Mouse (Mus musculus) ZHBTc4 (cell line): Measurements from ENCODE around the gene Slc39a3.
"Not testable (repeated sequence)": the region's sequence is repeated elsewhere in the genome, so short reads cannot be mapped to it uniquely, and the experiment has no call there.

Experiments
- DNase-seq: peaks from one replicate; pipeline ENCODE4 v3.0.0-alpha.2; 2011; ENCODE audit warnings: low read depth, low spot score

Slc39a3 gene

DNA sequence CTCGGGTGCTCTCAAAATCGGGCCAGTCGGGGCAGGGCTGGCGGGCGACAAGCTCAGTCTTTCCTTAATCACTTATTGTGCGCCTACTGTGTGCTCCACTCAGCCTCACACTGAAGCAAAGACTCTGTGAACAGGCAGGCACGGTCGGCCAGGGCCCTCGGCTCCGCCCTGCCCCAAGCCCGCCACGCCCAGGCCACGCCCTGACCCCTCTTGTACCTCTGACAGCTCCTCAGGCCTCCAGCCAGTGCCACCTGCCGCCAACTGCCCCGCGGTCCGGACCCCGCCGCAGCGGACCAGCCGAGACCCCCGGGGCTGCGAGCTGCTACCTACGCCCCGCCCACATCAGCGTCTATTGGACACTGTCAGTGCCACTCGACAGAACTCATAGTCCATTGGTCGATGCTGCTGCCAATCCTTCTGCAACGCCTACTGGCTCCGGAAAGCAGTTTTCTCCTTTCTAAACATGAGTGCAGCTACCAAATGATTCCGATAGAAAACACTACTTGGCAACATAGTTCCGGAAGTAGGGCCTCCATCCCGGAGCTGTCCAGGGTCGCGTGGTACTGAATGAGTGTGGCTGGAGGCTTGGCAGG, at the start of gene Slc39a3:
TSS of gene Slc39a3 (minus strand) at position 439 of the 593 bp plus-strand sequence.
- DNase-seq, result peak; percentile 100

DNA sequence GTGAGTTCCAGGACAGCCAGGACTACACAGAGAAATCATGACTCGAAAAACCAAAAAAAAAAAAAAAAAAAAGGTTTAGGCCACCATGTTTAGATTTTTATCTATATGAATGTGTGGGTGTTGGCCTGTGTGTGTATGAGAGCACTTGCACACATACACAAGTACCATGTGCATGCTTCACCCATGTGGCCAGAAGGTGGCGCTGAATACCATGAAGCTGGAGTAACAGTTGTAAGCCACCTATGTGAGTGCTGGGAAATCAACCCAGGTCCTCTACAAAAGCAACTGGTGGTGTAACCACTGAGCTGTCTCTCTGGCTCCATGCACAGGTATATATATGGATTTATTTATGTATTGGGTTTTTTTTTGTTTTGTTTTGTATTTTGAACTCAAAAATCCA, 49.8 kb upstream of the Slc39a3 start:
- DNase-seq, result peak; percentile 83

- peak; percentile 96 for DNase-seq
Observed at GRCm38 (mm10) chr10:81082168-81082960, 45.1 kb upstream of the Slc39a3 start.

DNA sequence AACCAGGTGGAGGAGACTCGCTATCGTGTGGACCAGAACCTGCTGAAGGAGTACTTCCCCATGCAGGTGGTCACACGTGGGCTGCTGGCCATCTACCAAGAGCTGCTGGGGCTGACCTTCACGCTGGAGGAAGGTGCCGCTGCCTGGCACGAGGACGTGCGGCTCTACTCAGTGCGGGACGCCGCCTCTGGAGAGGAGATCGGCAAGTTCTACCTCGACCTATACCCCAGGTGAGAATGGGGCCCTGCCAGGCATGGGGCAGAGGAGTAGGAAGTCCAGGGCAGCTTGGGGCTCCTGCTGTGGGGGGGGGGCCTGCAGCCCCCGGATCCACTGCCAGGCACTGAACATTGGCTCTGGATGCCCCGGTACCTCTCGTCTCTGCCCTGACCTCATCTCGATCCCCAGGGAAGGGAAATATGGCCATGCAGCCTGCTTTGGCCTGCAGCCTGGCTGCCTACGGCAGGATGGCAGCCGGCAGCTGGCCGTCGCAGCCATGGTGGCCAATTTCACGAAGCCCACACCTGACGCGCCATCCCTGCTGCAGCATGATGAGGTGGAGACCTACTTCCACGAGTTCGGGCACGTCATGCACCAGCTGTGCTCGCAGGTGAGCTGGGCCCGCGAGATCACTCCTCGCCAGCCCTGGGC, 42.9 kb upstream of the Slc39a3 start:
- no peak for DNase-seq

DNA sequence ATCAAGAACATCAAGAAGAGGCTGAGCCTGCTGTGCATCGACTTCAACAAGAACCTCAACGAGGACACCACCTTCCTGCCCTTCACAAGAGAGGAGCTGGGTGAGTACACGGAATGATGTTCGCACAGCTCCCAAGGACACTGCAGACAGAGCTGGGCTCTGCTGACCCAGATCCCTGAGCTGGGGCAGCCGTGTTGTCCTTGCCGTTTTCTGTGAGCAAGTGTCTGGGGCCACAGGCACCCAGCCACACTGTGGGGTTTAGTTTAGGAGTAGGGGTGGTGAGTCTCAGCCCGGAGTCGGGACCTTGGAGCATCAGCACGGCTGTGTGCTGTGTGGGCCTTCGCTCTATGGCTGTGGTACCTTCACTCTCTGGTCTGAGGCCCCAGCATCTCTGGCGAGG, 40.7 kb upstream of the Slc39a3 start:
- no peak for DNase-seq

- DNase-seq, result no peak
Observed at GRCm38 (mm10) chr10:81076356-81076755, 39.1 kb upstream of the Slc39a3 start.

DNA sequence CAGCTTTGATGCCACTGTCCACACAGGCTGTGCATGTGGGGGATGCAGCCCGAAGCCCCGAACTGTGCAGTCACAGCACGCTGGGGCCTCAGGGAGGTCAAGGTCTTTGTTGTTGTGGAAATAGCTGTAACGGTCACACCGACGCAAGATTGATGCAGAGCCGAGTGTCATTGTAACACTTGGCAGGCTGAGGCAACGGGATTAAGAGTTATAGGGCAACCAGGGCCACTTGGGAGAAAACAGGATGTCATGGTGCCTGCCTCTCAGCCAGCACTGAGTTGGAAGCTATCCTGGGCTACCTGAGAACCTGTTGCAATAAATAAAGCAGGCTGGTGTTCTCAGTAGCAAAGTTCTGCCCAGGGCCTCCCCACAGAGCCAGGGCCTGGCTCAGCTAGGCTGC, 38.5 kb upstream of the Slc39a3 start:
- no peak for DNase-seq

DNA sequence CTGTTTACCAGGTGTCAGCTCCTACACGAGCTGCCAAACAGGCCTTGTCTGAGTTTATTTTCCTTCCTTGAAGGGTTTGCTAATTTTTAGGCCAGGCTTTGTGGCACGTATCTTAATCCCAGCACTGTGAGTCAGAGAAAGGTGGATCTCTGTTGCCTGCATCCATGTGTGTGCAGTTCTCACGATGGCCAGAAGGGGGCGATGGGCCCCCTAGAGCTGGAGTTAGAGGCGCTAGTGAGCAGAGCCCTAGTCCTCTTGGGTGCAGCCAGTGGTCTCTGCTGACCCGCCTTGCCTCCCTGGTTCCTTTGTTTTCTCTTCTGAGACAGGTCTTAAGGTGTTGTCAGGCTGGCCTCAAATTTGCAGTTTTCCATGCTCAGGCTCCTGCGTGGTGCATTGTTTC, 36.2 kb upstream of the Slc39a3 start:
- DNase-seq, result peak; percentile 76

GRCm38 (mm10) chr10:81072290-81072689, 35.1 kb upstream of the Slc39a3 start:
- DNase-seq, result no peak

- peak; percentile 100 for DNase-seq
Observed at GRCm38 (mm10) chr10:81069836-81070235, 32.6 kb upstream of the Slc39a3 start, which contains the start of gene Thop1. TSS of gene Thop1 (plus strand) at chr10:81070035.

DNA sequence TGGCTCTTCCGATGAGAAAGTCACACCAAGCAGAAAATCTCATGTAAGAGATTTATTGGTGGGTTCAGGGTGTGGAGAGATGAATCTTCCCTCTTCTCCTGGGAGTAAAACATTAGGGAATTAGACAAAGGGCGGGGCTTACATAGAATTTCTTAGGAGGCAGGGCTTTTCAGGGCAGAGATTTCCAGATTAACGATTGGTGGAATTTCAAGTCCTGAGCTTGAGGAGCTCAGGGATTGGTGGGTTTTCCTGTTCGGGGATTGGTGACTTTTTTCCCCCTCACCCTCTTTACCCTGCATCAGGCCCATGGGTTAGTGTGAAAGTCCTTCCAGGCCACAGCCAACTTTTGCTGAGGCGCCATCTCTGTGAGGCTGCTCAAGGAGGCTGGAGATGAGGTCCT, 31.5 kb upstream of the Slc39a3 start:
- DNase-seq, result peak; percentile 61

- peak; percentile 48 for DNase-seq
Observed at GRCm38 (mm10) chr10:81064519-81064918, 27.3 kb upstream of the Slc39a3 start.

DNA sequence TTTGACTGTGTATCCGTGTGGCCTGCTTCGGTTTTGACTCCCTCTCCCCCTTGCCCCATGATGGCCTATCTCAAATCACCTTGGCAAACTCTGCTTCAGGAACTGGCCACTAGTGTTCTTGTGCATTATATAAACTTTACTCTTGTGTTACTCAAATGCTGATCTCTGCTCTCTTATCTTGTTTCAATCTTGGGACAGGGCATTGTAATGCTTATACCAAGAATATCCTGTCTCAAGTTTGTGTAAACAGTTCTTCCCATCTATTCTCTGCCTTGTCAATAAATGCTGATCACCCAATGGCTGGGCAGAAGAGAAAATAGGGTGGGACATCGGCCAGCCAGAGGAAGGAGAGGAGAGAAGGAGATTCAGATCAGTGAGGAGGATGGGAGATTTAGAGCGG, 25.5 kb upstream of the Slc39a3 start:
- peak; percentile 54 for DNase-seq

- DNase-seq, result peak; percentile 99
Observed at GRCm38 (mm10) chr10:81059603-81060543, 22.6 kb upstream of the Slc39a3 start, which contains the start of gene Sgta. TSS of gene Sgta (minus strand) at chr10:81060181.

- DNase-seq, result no peak
Observed at GRCm38 (mm10) chr10:81058896-81059295, 21.7 kb upstream of the Slc39a3 start.

DNA sequence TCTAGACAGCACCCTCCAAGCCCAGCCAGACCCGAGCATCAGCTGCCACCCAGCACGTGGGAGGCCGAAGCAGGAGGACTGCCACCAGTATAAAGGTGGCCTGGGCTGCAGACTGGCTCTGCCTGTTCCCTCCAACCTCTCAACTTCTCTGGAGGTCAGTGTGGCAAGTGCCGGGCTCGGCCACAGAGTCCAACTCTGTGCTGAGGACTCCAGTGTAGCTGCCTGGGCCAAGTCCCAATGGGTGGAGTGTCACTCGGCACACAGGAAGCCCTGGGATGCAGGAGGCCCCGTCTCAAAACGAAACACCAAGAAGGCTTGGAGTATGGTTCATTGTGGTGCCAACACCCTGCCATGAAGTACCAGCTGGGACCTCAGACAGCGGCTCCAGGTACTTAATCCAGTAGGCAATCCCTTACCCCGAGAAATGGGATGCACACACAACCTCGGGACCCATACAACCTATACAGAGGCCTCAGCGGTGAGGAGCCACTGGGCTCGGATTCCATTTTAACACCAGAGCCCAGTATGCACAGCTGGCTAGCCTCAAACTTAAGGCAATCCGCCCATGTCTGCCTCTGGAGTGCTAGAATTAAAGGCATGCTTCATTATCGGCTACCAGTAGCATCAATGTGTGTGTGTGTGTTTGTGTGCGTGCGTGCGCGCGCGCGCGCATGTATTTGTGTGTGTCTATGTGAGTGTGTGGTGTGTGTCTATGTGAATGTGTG, 20.3 kb upstream of the Slc39a3 start:
- DNase-seq, result no peak

GRCm38 (mm10) chr10:81055802-81056340, 18.6 kb upstream of the Slc39a3 start:
- DNase-seq, result not testable (repeated sequence)

DNA sequence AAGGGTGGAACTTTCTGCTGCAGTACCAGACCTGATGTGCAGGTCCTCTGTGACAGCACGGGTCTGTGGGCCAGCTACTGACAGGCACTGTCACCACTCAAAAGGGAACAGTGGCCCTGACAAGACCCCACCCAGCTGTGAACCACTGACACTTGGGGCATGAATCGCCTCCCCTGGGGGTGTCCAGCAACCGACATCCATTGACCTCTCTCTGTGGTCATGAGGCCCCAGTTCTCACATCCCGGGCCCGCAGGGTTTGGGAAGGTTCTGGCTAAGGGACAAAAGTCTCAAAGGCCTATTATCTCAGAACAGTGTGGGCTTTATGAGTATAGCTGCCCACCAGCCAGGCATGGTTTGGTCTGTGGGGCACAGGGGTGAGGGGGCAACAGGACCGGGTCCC, 17.9 kb upstream of the Slc39a3 start:
- no peak for DNase-seq

DNA sequence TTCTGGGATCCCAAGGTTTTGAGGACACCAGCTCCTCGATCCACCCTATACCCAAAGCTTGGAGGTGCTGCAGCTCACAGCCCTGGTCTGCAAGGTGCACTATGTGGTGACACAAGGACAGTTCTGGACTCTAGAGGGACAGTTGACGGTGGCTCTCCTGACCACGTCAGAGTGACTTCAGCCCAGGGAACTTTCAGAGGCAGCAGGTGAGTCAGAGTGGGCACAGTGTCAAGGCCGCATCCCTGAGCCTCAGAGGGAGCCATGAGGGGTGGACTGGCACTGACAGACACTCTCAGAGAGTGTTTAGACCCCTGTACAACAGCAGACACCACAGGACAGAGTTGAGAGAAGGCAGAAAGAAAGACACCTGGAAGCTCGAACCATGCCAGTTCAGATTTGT, 15.4 kb upstream of the Slc39a3 start:
- DNase-seq, result no peak

GRCm38 (mm10) chr10:81051133-81051532, 13.9 kb upstream of the Slc39a3 start:
- DNase-seq, result no peak
